Mouse (Mus musculus): ENCODE measurements around the gene Smarce1.

Smarce1 gene

GRCm38 (mm10) chr11:99166241-99166640, 64.6 kb downstream of the Smarce1 start:
- DNase-seq, result no peak

- no peak for DNase-seq
Measured at GRCm38 (mm10) chr11:99165031-99165752, 65.6 kb downstream of the Smarce1 start.

GRCm38 (mm10) chr11:99162972-99163686, 67.7 kb downstream of the Smarce1 start:
- peak in 1 of 2 experiments; percentile 9 for DNase-seq

GRCm38 (mm10) chr11:99161648-99162047, 69.2 kb downstream of the Smarce1 start:
- DNase-seq, result no peak

- no peak for DNase-seq
Measured at GRCm38 (mm10) chr11:99160228-99160627, 70.6 kb downstream of the Smarce1 start.

Measured in kidney, postnatal 4 days (tissue).